Mouse (Mus musculus): Measurements from ENCODE around the gene Vamp4. TPM values are rescaled to one million over a fixed set of nuclear protein-coding genes. Genes with fewer than 3 reads are reported as not detected.
A peak's percentile ranks its signal among the peaks of the same experiment; 100 is the strongest.

The Vamp4 gene
- polyA plus RNA-seq, 1 experiment from 2014 or later = 32.9 TPM

DNA sequence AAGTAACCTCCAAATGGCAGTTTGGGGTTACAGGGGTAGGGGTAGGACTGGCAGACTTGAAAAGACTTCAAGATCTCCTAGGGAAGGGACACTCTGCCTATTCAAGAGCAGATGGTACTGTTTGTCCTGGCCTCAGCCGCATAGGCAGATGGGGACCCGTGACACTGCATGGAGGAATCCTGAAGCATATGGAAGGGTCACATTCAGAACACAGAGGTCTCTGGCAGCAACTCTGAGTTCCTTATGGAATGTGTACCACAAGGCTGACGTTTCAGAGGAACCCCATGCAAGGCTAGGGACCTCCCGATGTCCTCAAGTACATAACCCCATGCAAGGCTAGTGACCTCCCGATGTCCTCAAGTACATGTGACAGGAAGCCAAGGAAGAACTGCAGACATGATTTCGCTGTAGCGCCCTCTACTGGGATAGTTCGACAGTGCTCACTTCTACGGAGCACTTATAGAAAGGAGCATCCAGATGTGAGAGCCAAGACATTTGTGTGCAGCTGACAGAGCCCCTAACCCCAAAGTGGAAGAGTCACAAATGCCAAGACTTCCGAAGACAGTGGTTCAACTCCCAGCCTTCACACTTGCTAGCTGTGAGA lies 75.9 kb downstream of the Vamp4 start:
- peaks cover 2% of the 10 kb centered on the region; the same call in 1 of the 2 replicates for H3K4me1 ChIP-seq (replicated peaks; ENCODE audit: control insufficient read depth, insufficient read depth)
- WGBS = 79% methylated on average over 10 of the region's 10 CpGs

DNA sequence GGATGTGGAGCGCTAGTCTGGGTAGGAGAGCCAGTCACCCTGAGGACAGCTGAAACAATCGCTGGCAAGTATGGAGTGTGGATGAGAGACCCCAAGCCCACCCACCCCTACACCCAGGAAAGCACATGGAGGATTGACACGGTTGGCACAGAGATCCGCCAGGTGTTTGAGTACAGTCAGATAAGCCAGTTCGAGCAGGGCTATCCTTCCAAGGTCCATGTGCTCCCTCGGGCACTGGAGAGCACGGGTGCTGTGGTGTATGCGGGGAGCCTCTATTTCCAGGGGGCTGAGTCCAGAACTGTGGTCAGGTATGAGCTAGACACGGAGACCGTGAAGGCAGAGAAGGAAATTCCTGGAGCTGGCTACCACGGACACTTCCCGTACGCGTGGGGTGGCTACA lies 78.1 kb downstream of the Vamp4 start:
- no peaks in the 10 kb centered on the region for H3K9me3 ChIP-seq (ENCODE audit: control insufficient read depth, low read length)
- DNase-seq (ENCODE audit: low spot score) = no peak
- no peaks in the 10 kb centered on the region for H3K27me3 ChIP-seq (ENCODE audit: control insufficient read depth, insufficient read depth, low read length)
- H3K4me3 ChIP-seq (ENCODE audit: low read depth, low read length) = no peak overlapping the region
- WGBS = 88% methylated on average over 14 of the region's 14 CpGs
- H3K4me2 ChIP-seq (replicated peaks; ENCODE audit: low read depth) = no peak overlapping the region
- no peak overlapping the region for H3K9ac ChIP-seq (ENCODE audit: low read length)
- no peak overlapping the region for H3K27ac ChIP-seq (replicated peaks)
- H3K4me1 ChIP-seq (replicated peaks; ENCODE audit: control insufficient read depth, insufficient read depth) = peaks cover 2% of the 10 kb centered on the region; the same call in 1 of the 2 replicates
- no peaks in the 10 kb centered on the region for H3K36me3 ChIP-seq (ENCODE audit: control insufficient read depth, insufficient read depth, low read length)
- no peak for TF ChIP-seq CTCF (IDR thresholded peaks at IDR 0.05; ENCODE audit: low read depth)
- no peak for TF ChIP-seq EP300 (optimal IDR thresholded peaks at IDR 0.05)
- ATAC-seq (ENCODE audit: low FRiP score, low TSS enrichment) = no peak

More for the DNA sequence above, 75.9 kb downstream of the Vamp4 start:
- no peak overlapping the region for H3K4me2 ChIP-seq (replicated peaks; ENCODE audit: low read depth)
- no peak overlapping the region for H3K27ac ChIP-seq (replicated peaks)
- TF ChIP-seq CTCF (IDR thresholded peaks at IDR 0.05; ENCODE audit: low read depth) = peak; percentile 43
- no peak for TF ChIP-seq EP300 (optimal IDR thresholded peaks at IDR 0.05)
- H3K4me3 ChIP-seq (ENCODE audit: low read depth, low read length) = no peak overlapping the region
- no peaks in the 10 kb centered on the region for H3K27me3 ChIP-seq (ENCODE audit: control insufficient read depth, insufficient read depth, low read length)
- no peak overlapping the region for H3K9ac ChIP-seq (ENCODE audit: low read length)
- ATAC-seq (ENCODE audit: low FRiP score, low TSS enrichment) = no peak
- no peaks in the 10 kb centered on the region for H3K9me3 ChIP-seq (ENCODE audit: control insufficient read depth, low read length)
- no peaks in the 10 kb centered on the region for H3K36me3 ChIP-seq (ENCODE audit: control insufficient read depth, insufficient read depth, low read length)
- DNase-seq (ENCODE audit: low spot score) = no peak

Other genes with a start within 250 kb of the Vamp4 start
- 2.1 and 2.6 TPM in 2 replicates for gene Dnm3, start 92.5 kb upstream of the Vamp4 start, polyA plus RNA-seq (2015; fragmentation: Nextera tagmentation; extraction: Ambion mirVana)
- gene Mettl13, start 22.0 kb upstream of the Vamp4 start, polyA plus RNA-seq (2015; fragmentation: Nextera tagmentation; extraction: Ambion mirVana) = 9.0 and 9.1 TPM in 2 replicates
- not detected in 2 replicates for gene Myoc, start 68.6 kb downstream of the Vamp4 start, polyA plus RNA-seq (2015; fragmentation: Nextera tagmentation; extraction: Ambion mirVana)
- not detected in 2 replicates for gene Myocos, start 87.7 kb downstream of the Vamp4 start, polyA plus RNA-seq (2015; fragmentation: Nextera tagmentation; extraction: Ambion mirVana)
- gene Prrc2c, start 170.0 kb downstream of the Vamp4 start, polyA plus RNA-seq (2015; fragmentation: Nextera tagmentation; extraction: Ambion mirVana) = 58.3 and 66.3 TPM in 2 replicates
- gene Fmo4, start 243.5 kb downstream of the Vamp4 start, polyA plus RNA-seq (2015; fragmentation: Nextera tagmentation; extraction: Ambion mirVana) = 0.51 and 0.62 TPM in 2 replicates

Data from stomach, postnatal 0 days (tissue).